Mouse (Mus musculus) lung, adult 2 months (tissue): ENCODE data around the gene Hltf. TPM values are rescaled to one million over a fixed set of nuclear protein-coding genes. Genes with fewer than 3 reads are reported as not detected.

Source experiments
- DNase-seq: peaks from one replicate; pipeline ENCODE4 v3.0.0; 2022
- H3K4me1 ChIP-seq: fragments of 200-500 bp; 2 replicates; pipeline ENCODE4 v1.6.1; 2011; ENCODE audit warnings: low read length; ENCODE audit not compliant: control insufficient read depth, insufficient read depth
- H3K4me3 ChIP-seq: fragments of 200-500 bp; replicated peaks from 2 replicates; pipeline ENCODE3; 2011; ENCODE audit warnings: low read depth, mild to moderate bottlenecking, control low read depth, low read length; ENCODE audit errors: extremely low read depth
- CTCF ChIP-seq: fragments of 200-500 bp; IDR thresholded peaks from 2 replicates; pipeline ENCODE4 v1.5.1; 2011; ENCODE audit warnings: mild to moderate bottlenecking, low read length, control low read depth; ENCODE audit not compliant: insufficient read depth
- POLR2A ChIP-seq: fragments of 200-500 bp; IDR thresholded peaks from 2 replicates; pipeline ENCODE4 v1.6.1; 2011; ENCODE audit warnings: low read depth, mild to moderate bottlenecking, control low read depth, low read length, borderline replicate concordance; ENCODE audit errors: extremely low read depth
- WGBS: fragments of 180-500 bp; shearing (Covaris S2); methylation state at CpG from one replicate; pipeline ENCODE4 v1.1.7; 2018; 5-methylcytosine and 5-hydroxymethylcytosine counted together
- polyA plus RNA-seq: library from polyadenylated mRNA; depleted of rRNA; stranded (reverse); fragments of >200 nt; gene quantifications from 2 replicates; pipeline ENCODE4 v1.2.3, GENCODE M21; 2012; rRNA removed

Gene Hltf
- polyA plus RNA-seq, 1 experiment, result 4.8 TPM

- TF ChIP-seq POLR2A, result no peak
- Histone ChIP-seq H3K4me3 (no peak overlapping the region), H3K4me1 (peaks cover 2% of the 10 kb centered on the region; the same call in 1 of the 2 replicates)
- 75% methylated on average over 6 of the region's 6 CpGs for WGBS
- no peak for DNase-seq
Measured at GRCm38 (mm10) chr3:20155476-20155875, 97.9 kb downstream of the Hltf start.

DNA sequence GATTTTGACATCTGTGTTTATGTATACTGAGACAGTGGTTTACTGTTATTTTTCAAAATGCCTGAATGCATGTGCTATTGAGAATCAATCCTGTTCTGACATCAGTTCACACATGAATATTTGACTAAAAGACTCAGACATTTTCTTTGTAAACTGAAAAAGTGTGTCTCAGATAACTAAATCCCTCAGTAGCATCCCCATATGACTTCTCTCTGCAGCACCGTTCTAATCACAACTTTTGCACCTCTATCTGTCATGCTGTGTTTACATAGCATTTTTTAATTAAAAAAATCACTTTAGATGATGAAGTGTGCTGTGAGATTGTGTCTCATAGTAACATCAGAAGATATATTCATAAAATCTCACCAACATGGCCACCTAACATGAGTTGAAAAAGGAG, 109.9 kb downstream of the Hltf start:
- H3K4me1 ChIP-seq, result no peaks in the 10 kb centered on the region
- H3K4me3 ChIP-seq, result no peak overlapping the region
- TF ChIP-seq CTCF, result no peak
- TF ChIP-seq POLR2A, result no peak
- DNase-seq, result no peak
- WGBS, result 43% methylated on average over 1 of the region's 1 CpGs

Other genes starting within 250 kb of the Hltf start
- 25.6 and 47.8 TPM in 2 replicates for gene Cp, start 100.8 kb upstream of the Hltf start, polyA plus RNA-seq
- gene Hps3, start 22.5 kb upstream of the Hltf start, polyA plus RNA-seq, result 19.5 and 46.7 TPM in 2 replicates
- gene Gyg, start 97.5 kb downstream of the Hltf start, polyA plus RNA-seq, result 52.8 and 99.0 TPM in 2 replicates
- 0.49 and 0.65 TPM in 2 replicates for gene Cpa3, start 184.4 kb downstream of the Hltf start, polyA plus RNA-seq
- 0.19 and 0.66 TPM in 2 replicates for gene Cpb1, start 217.9 kb downstream of the Hltf start, polyA plus RNA-seq